Mouse (Mus musculus) mature B cell (primary cell): ENCODE measurements around the gene Lgi4.

ENCODE experiments used
- in situ Hi-C: fragments of 300-500 bp; cut with MboI; formaldehyde crosslinking; loops from 2 replicates; pipeline ENCODE4 v1.14.3; 2019

Gene Lgi4

DNA sequence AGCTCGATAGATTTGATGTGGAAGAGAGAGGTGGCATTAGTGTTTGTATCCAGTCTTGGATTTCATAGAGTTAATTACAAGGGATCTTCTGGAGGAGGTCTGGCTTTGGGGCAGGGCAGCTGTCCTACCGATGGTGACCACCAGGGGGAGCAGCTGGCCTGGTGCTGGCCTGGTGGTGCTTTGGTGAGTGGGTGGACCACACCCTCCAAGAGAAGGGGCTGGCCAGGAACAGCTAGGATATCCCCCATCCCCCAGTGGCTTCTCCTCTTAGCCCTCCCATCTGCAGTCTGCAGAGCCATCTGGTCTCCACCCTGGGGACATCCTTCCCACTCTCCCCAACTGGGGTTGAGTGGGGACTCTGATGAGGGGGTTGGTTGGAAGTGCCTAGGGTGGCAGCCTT lies at the start of gene Lgi4:
Lgi4 (plus strand) TSS at position 235 of the 400 bp plus-strand sequence.
- in situ Hi-C loops: loop anchor here (5.0 kb wide), 1 partner anchor 38 kb away; no protein-coding TSS in a partner anchor

DNA sequence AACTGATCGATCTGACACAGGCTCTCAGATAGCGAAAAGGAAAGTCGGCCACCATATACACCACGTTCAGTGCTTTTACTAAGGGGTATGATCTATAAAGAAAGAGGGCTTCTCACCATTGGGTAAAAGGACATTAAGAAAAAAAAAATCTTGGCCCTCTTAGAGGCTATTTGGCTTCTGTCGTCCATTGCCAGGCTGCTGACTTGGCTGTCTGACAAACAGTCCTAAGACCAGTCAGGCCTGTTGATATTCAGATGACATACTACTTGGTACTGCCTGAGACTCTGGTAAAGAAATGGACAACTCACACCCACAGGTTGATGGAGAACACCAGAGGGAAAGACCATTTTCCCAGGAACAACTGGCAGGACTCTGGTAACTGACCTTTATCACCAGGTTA lies 46.2 kb upstream of the Lgi4 start:
- in situ Hi-C loops: no loop called here

- in situ Hi-C loops: no loop called here
Measured at GRCm38 (mm10) chr7:31017104-31017901, 41.8 kb upstream of the Lgi4 start.

- in situ Hi-C loops: no loop called here
Measured at GRCm38 (mm10) chr7:31028609-31029008, 30.5 kb upstream of the Lgi4 start.

GRCm38 (mm10) chr7:31030717-31031116 lies 28.4 kb upstream of the Lgi4 start:
- in situ Hi-C loops: no loop called here

GRCm38 (mm10) chr7:31031731-31032130 lies 27.4 kb upstream of the Lgi4 start:
- in situ Hi-C loops: no loop called here

DNA sequence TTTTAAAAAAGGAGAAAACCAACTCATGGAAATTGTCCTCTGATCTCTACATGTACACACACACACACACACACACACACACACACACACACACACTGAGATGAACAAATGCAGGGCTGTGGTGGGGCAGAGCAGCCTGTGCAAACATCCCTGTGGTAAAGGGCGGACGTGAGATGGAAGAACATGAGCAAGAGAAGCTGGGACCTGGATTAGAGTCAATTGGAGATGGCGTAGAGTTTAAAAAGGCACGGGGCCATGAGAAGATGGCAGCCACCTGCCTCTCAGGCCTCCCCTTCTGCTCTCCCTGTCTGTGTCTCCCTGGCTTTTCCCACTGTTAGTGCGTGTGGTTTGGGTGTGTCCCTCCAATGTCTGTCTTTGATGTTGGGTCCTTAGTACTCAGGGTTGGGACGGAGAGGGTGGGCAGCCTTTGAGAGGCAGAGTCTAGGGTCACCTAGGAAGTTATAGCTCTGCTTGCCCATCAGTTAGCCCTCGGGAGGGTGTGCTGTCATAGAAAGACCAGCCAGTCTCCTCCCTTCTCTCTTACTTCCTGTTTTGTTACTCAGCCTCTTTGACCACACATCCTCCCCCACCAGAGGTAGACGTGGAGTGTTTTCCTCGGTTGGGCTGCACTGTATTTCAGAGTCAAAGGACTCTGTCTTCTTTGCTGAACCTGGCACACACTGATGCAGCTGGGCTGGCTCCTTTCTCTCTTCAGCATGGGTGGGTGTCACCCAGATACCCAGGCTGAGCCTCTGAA lies 25.6 kb upstream of the Lgi4 start:
- in situ Hi-C loops: no loop called here

GRCm38 (mm10) chr7:31034789-31035188 lies 24.4 kb upstream of the Lgi4 start:
- in situ Hi-C loops: no loop called here

- in situ Hi-C loops: no loop called here
Measured at GRCm38 (mm10) chr7:31035291-31035690, 23.9 kb upstream of the Lgi4 start.

GRCm38 (mm10) chr7:31036917-31037316 lies 22.2 kb upstream of the Lgi4 start:
- in situ Hi-C loops: no loop called here

GRCm38 (mm10) chr7:31037675-31038074 lies 21.5 kb upstream of the Lgi4 start:
- in situ Hi-C loops: no loop called here

DNA sequence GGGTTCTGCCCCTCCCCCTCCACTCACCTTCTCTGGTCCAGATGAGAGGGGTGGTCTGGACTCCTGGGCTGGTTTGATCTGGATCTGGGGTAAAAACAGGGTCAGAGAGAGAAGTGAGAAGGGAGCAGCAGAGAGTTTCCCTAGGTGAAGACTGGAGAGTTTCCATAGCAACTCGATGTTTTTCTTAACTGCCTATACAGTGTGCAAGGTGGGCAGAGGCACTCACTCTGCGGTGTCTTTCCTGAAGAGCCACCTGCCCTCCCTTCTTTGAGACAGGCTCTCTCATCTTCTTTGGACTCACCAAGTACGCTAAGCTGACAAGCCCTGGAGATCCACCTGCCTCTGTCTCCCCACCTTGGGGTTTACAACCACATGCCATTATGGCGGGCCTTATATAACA lies 20.1 kb upstream of the Lgi4 start:
- in situ Hi-C loops: no loop called here

- in situ Hi-C loops: no loop called here
Measured at GRCm38 (mm10) chr7:31040281-31041022, 18.7 kb upstream of the Lgi4 start.

DNA sequence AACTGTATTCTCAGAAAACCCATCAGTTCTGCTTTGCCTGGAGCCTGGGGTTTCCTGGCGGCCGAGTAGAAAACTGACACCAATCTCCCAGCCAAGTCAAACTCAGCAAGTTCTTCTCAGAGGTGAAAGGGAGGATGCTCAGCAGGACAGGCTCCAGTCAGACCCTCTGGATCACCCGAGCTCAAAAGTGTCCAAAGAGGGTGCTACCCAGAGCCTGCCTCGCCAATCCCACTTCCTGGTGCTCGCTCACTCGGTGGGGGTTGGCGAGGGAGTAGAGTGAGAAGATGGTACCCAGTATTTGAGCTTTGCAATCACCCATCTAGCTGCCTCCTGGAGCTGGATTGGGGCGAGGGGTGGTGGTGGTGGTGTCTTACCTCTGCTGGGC lies 18.1 kb upstream of the Lgi4 start:
- in situ Hi-C loops: no loop called here

GRCm38 (mm10) chr7:31041662-31042315 lies 17.4 kb upstream of the Lgi4 start:
- in situ Hi-C loops: no loop called here

GRCm38 (mm10) chr7:31042431-31042910 lies 16.7 kb upstream of the Lgi4 start, which contains the start of gene Fxyd5:
Fxyd5 (minus strand) TSS chr7:31042481.
- in situ Hi-C loops: no loop called here

GRCm38 (mm10) chr7:31049135-31049845 lies 9.9 kb upstream of the Lgi4 start:
- in situ Hi-C loops: no loop called here

DNA sequence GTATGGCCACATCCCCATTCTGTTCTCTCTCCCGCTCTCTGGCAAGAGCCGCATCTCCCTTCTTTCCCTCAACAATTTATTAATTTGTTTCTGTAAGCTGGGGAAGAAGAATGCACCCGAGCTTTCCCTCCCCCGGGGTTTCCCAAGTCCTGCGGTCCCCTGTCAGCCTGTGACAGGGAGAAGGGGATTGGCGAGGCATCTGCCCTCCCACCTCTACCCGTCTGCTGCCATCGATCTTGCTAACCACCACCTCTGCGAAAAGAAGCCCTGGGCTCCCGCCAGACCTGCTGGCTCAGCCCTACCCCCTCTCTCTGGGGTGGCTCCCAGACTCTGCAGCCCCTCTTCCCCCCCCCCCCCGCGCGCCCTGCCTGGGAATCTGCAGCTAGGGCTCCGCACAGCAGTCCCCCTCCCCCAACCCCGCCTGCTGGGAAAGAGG lies 9.3 kb upstream of the Lgi4 start:
- in situ Hi-C loops: no loop called here

DNA sequence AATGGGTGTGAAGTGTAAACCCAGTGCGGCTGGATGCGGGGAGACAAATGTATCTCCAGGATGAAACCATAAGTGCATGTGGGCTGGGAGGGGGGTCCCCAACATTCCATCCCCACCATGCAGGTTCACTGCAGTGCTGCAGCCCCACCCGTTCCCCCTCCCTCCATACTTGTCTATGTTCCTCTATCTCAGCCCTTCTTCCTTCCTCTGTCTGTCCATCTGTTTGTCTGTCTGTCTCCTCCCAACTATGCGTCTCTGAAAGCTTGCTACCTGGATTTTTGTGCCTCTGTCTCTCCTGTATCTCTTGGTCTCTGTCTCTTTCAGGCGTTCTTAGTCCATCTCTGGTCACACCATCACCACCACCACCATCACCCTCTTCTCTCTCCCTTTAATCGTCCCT lies 8.7 kb upstream of the Lgi4 start:
- in situ Hi-C loops: no loop called here

DNA sequence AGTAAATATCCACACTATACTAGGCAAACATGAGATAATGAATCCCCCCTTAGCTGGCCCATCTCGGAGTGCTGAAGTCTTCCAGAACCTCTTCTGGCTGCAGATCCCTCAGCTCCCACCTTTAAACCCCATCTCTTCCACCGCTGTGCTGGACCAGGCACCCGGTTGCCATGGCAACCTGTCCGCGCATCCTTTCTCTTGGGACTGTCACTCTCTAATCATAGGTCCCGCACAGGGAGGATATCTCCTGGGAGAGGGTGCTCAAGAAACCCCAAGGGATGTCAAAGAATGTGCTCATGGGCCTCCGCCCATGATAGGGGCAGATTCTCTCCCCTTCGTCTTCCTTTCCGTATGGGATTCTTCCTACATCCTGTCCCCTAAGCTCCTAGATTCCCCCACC lies 8.2 kb upstream of the Lgi4 start:
- in situ Hi-C loops: no loop called here
